Mouse (Mus musculus) limb, embryonic 12.5 days (tissue): ENCODE measurements around the gene Lpcat4. TPM values are rescaled to one million over a fixed set of nuclear protein-coding genes. Genes with fewer than 3 reads are reported as not detected.
"Not testable (repeated sequence)": the region's sequence is repeated elsewhere in the genome, so short reads cannot be mapped to it uniquely, and the experiment has no call there.

Experiments
- ATAC-seq: fragments of 200-750 bp; cut with Nextera tagmentation; 2 replicates; pipeline ENCODE4 v1.8.0; 2017; ENCODE audit warnings: low read depth, moderate TSS enrichment; ENCODE audit not compliant: insufficient number of reproducible peaks, insufficient read depth, low FRiP score, low TSS enrichment
- H3K27ac ChIP-seq: fragments of 300-500 bp; sonication (generic); 2 replicates; pipeline ENCODE4 v1.5.1; 2016; ENCODE audit warnings: mild to moderate bottlenecking, moderate library complexity
- H3K27me3 ChIP-seq: fragments of 300-500 bp; sonication (generic); 2 replicates; pipeline ENCODE4 v1.6.1; 2016; ENCODE audit warnings: mild to moderate bottlenecking, moderate library complexity
- H3K36me3 ChIP-seq: fragments of 300-500 bp; sonication (generic); 2 replicates; pipeline ENCODE4 v1.6.1; 2016; ENCODE audit warnings: mild to moderate bottlenecking, moderate library complexity
- H3K4me1 ChIP-seq: fragments of 300-500 bp; sonication (generic); replicated peaks from 2 replicates; pipeline ENCODE4 v1.6.1; 2016
- H3K4me2 ChIP-seq: fragments of 300-500 bp; sonication (generic); 2 replicates; pipeline ENCODE4 v1.6.1; 2016; ENCODE audit warnings: mild to moderate bottlenecking, moderate library complexity
- H3K4me3 ChIP-seq: fragments of 300-500 bp; sonication (generic); replicated peaks from 2 replicates; pipeline ENCODE4 v1.5.1; 2016; ENCODE audit warnings: mild to moderate bottlenecking
- H3K9ac ChIP-seq: fragments of 300-500 bp; sonication (generic); replicated peaks from 2 replicates; pipeline ENCODE4 v1.6.1; 2016; ENCODE audit warnings: mild to moderate bottlenecking, moderate library complexity
- H3K9me3 ChIP-seq: fragments of 300-500 bp; sonication (generic); 2 replicates; pipeline ENCODE4 v1.6.1; 2016; ENCODE audit warnings: mild to moderate bottlenecking, moderate library complexity
- WGBS: fragments of 180-500 bp; shearing (Covaris S2); methylation state at CpG from one replicate; pipeline ENCODE4 v1.1.7; 2016; 5-methylcytosine and 5-hydroxymethylcytosine counted together
- polyA plus RNA-seq: library from polyadenylated mRNA; unstranded; fragments of >200 nt; fragmentation: Nextera tagmentation; extraction: Ambion mirVana; gene quantifications from 2 replicates; pipeline ENCODE4 v1.2.1, GENCODE M21; 2016

The Lpcat4 gene
- polyA plus RNA-seq, 1 experiment from 2014 or later: 14.0 TPM

DNA sequence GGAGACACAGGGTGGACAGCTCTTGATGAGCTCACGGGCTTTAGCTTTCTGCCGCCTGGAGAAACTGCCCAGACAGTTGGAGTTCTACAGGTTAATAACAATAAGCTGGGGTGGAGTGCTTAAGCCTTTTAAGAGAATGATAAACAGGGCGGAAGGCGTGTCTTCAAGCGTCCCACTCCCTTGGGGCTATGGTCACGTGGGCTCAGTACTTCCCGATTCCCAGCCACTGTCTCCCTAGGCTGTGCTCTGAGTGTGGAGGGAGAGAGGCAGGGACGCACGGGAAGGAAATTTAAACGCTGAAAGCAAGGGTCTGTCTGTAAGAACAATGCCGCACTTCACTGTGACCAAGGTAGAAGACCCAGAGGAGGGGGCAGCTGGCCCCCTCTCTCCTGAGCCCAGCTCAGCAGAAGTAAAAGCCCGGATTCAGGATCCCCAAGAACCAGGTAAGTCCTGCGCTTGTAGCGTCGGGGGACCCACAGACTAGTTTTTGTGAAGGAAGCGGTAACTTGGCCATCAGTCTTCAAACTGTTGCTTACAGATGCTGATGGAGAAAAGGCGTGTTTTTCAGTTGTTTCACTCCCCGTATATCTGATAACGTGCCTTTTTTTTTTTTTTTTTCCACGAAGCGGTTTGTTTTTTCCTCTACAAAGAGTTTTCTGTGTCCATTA is 45.2 kb downstream of the Lpcat4 start:
- no peak for ATAC-seq
- peak overlapping the region; percentile 65 for H3K9ac ChIP-seq
- H3K4me2 ChIP-seq: peak overlapping the region; percentile 79
- no peak overlapping the region for H3K27ac ChIP-seq
- 0 out of 2 replicates have a peak, but pooled peaks cover 4% of the 10 kb centered on the region for H3K4me1 ChIP-seq
- no peaks in the 10 kb centered on the region for H3K9me3 ChIP-seq
- H3K36me3 ChIP-seq: no peaks in the 10 kb centered on the region
- WGBS: 2% methylated on average over 21 of the region's 21 CpGs
- H3K27me3 ChIP-seq: no peaks in the 10 kb centered on the region
- peak overlapping the region; percentile 45 for H3K4me3 ChIP-seq

GRCm38 (mm10) chr2:112285031-112285390 is 45.7 kb downstream of the Lpcat4 start:
- Histone ChIP-seq H3K36me3 (no peaks in the 10 kb centered on the region), H3K27ac (no peak overlapping the region), H3K9ac (no peak overlapping the region), H3K4me1 (0 out of 2 replicates have a peak, but pooled peaks cover 4% of the 10 kb centered on the region), H3K27me3 (no peaks in the 10 kb centered on the region), H3K4me3 (peak overlapping the region; percentile 45), H3K9me3 (no peaks in the 10 kb centered on the region), H3K4me2 (peak overlapping the region; percentile 79)
- 62% methylated on average over 6 of the region's 6 CpGs for WGBS
- ATAC-seq: no peak

- not testable (repeated sequence) for H3K4me2 ChIP-seq, H3K4me3 ChIP-seq, H3K27me3 ChIP-seq, H3K36me3 ChIP-seq, H3K4me1 ChIP-seq, H3K27ac ChIP-seq, ATAC-seq, H3K9me3 ChIP-seq, H3K9ac ChIP-seq
- WGBS: 89% methylated on average over 1 of the region's 1 CpGs
These were observed 46.8 kb downstream of the Lpcat4 start for GRCm38 (mm10) chr2:112286062-112286461.

GRCm38 (mm10) chr2:112287059-112287458 is 47.8 kb downstream of the Lpcat4 start:
- Histone ChIP-seq H3K9me3 (no peaks in the 10 kb centered on the region), H3K4me2 (no peak overlapping the region), H3K36me3 (no peaks in the 10 kb centered on the region), H3K9ac (no peak overlapping the region), H3K4me1 (0 out of 2 replicates have a peak, but pooled peaks cover 4% of the 10 kb centered on the region), H3K4me3 (no peak overlapping the region), H3K27ac (no peak overlapping the region), H3K27me3 (no peaks in the 10 kb centered on the region)
- 74% methylated on average over 4 of the region's 4 CpGs for WGBS
- no peak for ATAC-seq

DNA sequence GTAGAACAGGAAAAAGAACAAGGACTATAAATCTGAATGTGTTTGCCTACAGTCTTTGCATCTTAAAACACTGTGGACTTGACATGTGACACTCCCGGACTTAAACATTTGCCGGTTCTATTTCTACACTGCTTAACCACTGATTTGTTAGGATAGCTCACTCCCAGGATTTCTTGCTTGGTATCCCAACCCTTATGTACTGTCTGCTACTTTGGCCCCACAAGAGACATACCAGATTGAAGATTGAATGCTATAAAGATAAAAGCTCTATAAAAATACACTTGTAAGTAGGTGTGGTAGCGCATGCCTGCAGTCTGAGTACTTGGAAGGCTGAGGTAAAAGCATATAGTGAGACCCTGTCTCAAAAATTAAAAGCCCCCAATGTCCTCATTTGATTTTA is 50.2 kb downstream of the Lpcat4 start:
- Histone ChIP-seq H3K4me1 (0 out of 2 replicates have a peak, but pooled peaks cover under 1% of the 10 kb centered on the region), H3K4me3 (no peak overlapping the region), H3K27ac (no peak overlapping the region), H3K27me3 (no peaks in the 10 kb centered on the region), H3K9ac (no peak overlapping the region), H3K36me3 (no peaks in the 10 kb centered on the region), H3K4me2 (no peak overlapping the region), H3K9me3 (no peaks in the 10 kb centered on the region)
- WGBS: 92% methylated on average over 3 of the region's 3 CpGs
- no peak for ATAC-seq

DNA sequence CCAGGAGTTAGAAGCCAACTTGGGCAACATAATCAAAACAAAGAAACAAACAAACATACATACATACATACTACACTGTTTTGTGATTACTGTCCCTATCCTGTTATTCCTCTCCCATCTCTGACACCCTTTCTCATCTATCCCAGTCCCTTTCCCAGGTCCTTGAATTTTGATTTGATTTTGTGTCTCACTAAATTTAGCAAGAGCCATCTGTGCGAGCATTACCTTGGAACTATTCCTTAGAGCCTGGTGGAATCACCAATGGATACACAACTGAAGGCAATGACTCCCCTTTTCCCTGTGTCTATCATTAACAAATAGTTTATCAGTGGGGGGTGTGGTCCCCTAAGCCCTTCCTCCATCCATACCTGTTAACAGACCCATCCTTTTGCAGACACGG is 53.6 kb downstream of the Lpcat4 start:
- no peaks in the 10 kb centered on the region for H3K27me3 ChIP-seq
- ATAC-seq: no peak
- H3K9me3 ChIP-seq: no peaks in the 10 kb centered on the region
- no peak overlapping the region for H3K27ac ChIP-seq
- no peak overlapping the region for H3K4me2 ChIP-seq
- WGBS: 79% methylated on average over 2 of the region's 2 CpGs
- H3K36me3 ChIP-seq: no peaks in the 10 kb centered on the region
- no peak overlapping the region for H3K9ac ChIP-seq
- no peak overlapping the region for H3K4me3 ChIP-seq
- H3K4me1 ChIP-seq: no peaks in the 10 kb centered on the region

DNA sequence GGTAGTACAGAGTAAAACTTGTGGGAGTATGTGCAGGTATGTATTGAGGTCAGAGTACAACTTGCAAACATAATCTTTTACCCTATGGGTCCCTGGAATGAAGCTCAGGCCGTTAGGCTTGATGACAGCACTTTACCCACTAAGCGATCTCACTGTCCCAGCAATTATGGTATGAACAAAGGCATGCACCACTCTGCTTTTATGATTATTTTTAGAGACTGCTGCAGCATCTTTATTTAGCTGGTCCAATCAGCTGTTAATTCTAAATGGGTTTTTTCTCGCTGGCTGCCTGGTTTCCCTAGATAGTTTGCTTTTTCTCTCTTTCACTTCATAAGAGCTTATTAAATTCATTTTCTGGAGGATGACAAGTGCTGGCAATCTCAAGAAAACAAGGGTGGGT is 56.9 kb downstream of the Lpcat4 start:
- H3K36me3 ChIP-seq: no peaks in the 10 kb centered on the region
- H3K9ac ChIP-seq: no peak overlapping the region
- no peak overlapping the region for H3K27ac ChIP-seq
- 83% methylated on average over 3 of the region's 3 CpGs for WGBS
- no peak for ATAC-seq
- no peaks in the 10 kb centered on the region for H3K9me3 ChIP-seq
- H3K4me3 ChIP-seq: no peak overlapping the region
- no peaks in the 10 kb centered on the region for H3K27me3 ChIP-seq
- no peak overlapping the region for H3K4me2 ChIP-seq
- H3K4me1 ChIP-seq: no peaks in the 10 kb centered on the region

Other genes with a start within 250 kb of the Lpcat4 start
- not detected in 2 replicates for gene Olfr1309, start 249.2 kb upstream of the Lpcat4 start, polyA plus RNA-seq
- gene Olfr1310, start 226.8 kb upstream of the Lpcat4 start, polyA plus RNA-seq: not detected in 2 replicates
- gene Olfr1311, start 215.1 kb upstream of the Lpcat4 start, polyA plus RNA-seq: not detected in 2 replicates
- gene Olfr1312, start 189.2 kb upstream of the Lpcat4 start, polyA plus RNA-seq: not detected in 2 replicates
- not detected in 2 replicates for gene Olfr1313, start 161.6 kb upstream of the Lpcat4 start, polyA plus RNA-seq
- gene Olfr1314, start 142.7 kb upstream of the Lpcat4 start, polyA plus RNA-seq: not detected in 2 replicates
- gene Olfr1315-ps1, start 124.0 kb upstream of the Lpcat4 start, polyA plus RNA-seq: not detected in 2 replicates
- not detected in 2 replicates for gene Olfr1316, start 104.5 kb upstream of the Lpcat4 start, polyA plus RNA-seq
- gene Olfr1317, start 99.1 kb upstream of the Lpcat4 start, polyA plus RNA-seq: not detected in 2 replicates
- gene Olfr1318, start 85.3 kb upstream of the Lpcat4 start, polyA plus RNA-seq: not detected in 2 replicates
- 0.10 TPM in 2 replicates for gene Nutm1, start 19.8 kb downstream of the Lpcat4 start, polyA plus RNA-seq
- 170 and 181 TPM in 2 replicates for gene Nop10, start 22.5 kb downstream of the Lpcat4 start, polyA plus RNA-seq
- gene Slc12a6, start 26.4 kb downstream of the Lpcat4 start, polyA plus RNA-seq: 10.6 and 11.4 TPM in 2 replicates
- not detected in 2 replicates for gene Gm21985, start 26.8 kb downstream of the Lpcat4 start, polyA plus RNA-seq
- 103 and 106 TPM in 2 replicates for gene Emc4, start 128.6 kb downstream of the Lpcat4 start, polyA plus RNA-seq
- 50.8 and 55.8 TPM in 2 replicates for gene Katnbl1, start 139.7 kb downstream of the Lpcat4 start, polyA plus RNA-seq
- 11.2 and 12.1 TPM in 2 replicates for gene Emc7, start 215.5 kb downstream of the Lpcat4 start, polyA plus RNA-seq
- not detected in 2 replicates for gene Chrm5, start 241.3 kb downstream of the Lpcat4 start, polyA plus RNA-seq